Mouse (Mus musculus): Measurements from ENCODE around the gene Gm5127. TPM values are rescaled to one million over a fixed set of nuclear protein-coding genes. Genes with fewer than 3 reads are reported as not detected.

The Gm5127 gene
- total RNA-seq, 1 experiment from 2014 or later = not detected

Other genes with a start within 250 kb of the Gm5127 start
- gene Fndc3c1, start 97.8 kb upstream of the Gm5127 start, total RNA-seq (2017) = not detected in 3 replicates
- gene Cysltr1, start 20.5 kb downstream of the Gm5127 start, total RNA-seq (2017) = 0.76 to 5.3 TPM (median 2.0 TPM) in 3 replicates

Data from monocyte, adult 5-6 weeks (primary cell).